Mouse (Mus musculus): ENCODE data around the gene St14.

- TF ChIP-seq POLR2A (IDR thresholded peaks at IDR 0.05; ENCODE audit: borderline replicate concordance, insufficient read depth, low read length) (no peak), CTCF (IDR thresholded peaks at IDR 0.05; ENCODE audit: borderline replicate concordance, insufficient read depth, low read depth, low read length) (peak; percentile 20; the same call in 1 of the 2 replicates)
Observed at GRCm38 (mm10) chr9:31151050-31151449, 19.4 kb upstream of the St14 start.
